Mouse (Mus musculus): ENCODE measurements at regions not wholly inside any gene's neighbourhood (a gene's known extent, or its start where the extent isn't known, plus 50 kb on each side); places are given as distances from the start of the nearest gene placed in this dataset.
A peak's percentile ranks its signal among the peaks of the same experiment; 100 is the strongest.

GRCm38 (mm10) chr2:123267036-123267435 lies 502.0 kb downstream of the Sqor start:
- no peak overlapping the region for H3K4me2 ChIP-seq (replicated peaks)
- H3K4me3 ChIP-seq, result no peak overlapping the region
- H3K36me3 ChIP-seq, result no peaks in the 10 kb centered on the region
- no peaks in the 10 kb centered on the region for H3K4me1 ChIP-seq
- H3K27me3 ChIP-seq (replicated peaks), result no peaks in the 10 kb centered on the region
- ATAC-seq (ENCODE audit: low FRiP score, low read depth), result no peak
- no peak overlapping the region for H3K27ac ChIP-seq
- WGBS, result 84% methylated on average over 4 of the region's 4 CpGs
- no peak overlapping the region for H3K9ac ChIP-seq
- H3K9me3 ChIP-seq, result no peaks in the 10 kb centered on the region

- Histone ChIP-seq H3K27me3 (replicated peaks) (no peaks in the 10 kb centered on the region), H3K4me1 (no peaks in the 10 kb centered on the region), H3K4me2 (replicated peaks) (no peak overlapping the region), H3K27ac (no peak overlapping the region), H3K4me3 (no peak overlapping the region), H3K9ac (no peak overlapping the region), H3K9me3 (no peaks in the 10 kb centered on the region), H3K36me3 (no peaks in the 10 kb centered on the region)
- WGBS, result 84% methylated on average over 9 of the region's 9 CpGs
- no peak for ATAC-seq (ENCODE audit: low FRiP score, low read depth)
Observed at GRCm38 (mm10) chr2:123274866-123275735, 510.1 kb downstream of the Sqor start.

DNA sequence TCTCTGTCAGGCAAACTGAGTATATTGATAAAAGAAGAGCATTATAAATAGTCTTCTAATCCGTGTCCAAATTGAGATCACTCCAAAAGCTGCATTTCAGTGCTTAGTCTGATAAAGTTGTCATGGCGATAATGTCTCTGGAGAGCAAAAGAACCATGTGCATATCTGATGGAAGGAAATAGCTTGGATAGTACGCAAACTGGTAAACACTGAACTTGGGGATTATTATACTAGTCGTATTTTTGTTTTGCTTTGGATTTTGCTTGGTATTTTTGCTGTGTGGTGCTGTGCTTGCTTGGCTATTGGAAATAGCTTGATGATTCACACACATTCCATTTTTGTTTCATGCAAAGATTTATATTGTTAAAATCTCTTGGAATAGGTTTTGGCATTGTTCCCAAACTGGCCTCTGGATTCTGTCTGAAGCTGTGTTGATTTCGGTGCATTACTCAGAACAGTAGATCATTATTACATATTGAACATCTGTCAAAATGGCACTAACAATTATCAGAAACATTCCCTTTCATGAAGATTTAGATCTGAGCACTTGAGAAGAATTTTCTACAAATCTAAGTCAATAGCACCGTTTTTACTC lies 510.8 kb downstream of the Sqor start:
- H3K9ac ChIP-seq, result no peak overlapping the region
- no peak overlapping the region for H3K4me3 ChIP-seq
- no peak overlapping the region for H3K4me2 ChIP-seq (replicated peaks)
- no peak overlapping the region for H3K27ac ChIP-seq
- H3K36me3 ChIP-seq, result no peaks in the 10 kb centered on the region
- no peaks in the 10 kb centered on the region for H3K27me3 ChIP-seq (replicated peaks)
- no peaks in the 10 kb centered on the region for H3K9me3 ChIP-seq
- WGBS, result 85% methylated on average over 6 of the region's 6 CpGs
- no peak for ATAC-seq (ENCODE audit: low FRiP score, low read depth)
- H3K4me1 ChIP-seq, result no peaks in the 10 kb centered on the region

DNA sequence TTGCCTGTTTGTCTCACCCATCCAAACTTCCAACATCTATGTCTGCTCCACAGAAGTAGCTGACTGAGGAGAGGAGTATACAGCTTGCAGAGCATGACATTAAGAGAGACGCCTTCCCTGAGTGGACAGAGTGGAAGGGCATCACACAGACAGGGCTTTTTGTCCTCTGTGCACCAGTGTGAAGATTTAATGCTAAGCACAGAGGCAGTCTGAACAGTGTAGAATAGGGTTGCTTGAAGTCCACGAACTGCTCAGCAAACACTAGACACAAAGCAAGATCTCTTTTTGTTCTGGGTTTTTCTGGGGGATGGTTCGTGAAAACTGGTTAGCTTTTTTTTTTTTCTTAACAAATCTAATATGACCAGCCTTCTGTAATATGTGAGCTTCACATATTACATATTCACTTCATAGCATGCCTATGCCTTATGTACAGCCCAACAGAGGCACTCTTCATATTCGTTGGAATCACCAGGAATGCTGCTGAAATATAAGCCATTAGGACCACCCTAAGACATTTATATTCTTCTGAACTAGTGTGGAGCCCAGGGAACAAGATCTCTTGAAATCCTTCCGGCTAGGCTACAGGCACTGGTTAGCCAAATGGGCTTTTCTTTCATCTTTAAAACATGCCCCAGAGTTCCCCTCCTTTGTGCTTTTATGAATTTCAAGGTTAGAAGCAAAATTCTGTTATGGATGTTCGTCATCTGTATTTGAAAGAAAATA lies 546.7 kb downstream of the Sqor start:
- Histone ChIP-seq H3K4me3 (no peak overlapping the region), H3K4me1 (no peaks in the 10 kb centered on the region), H3K9me3 (no peaks in the 10 kb centered on the region), H3K36me3 (no peaks in the 10 kb centered on the region), H3K4me2 (replicated peaks) (no peak overlapping the region), H3K27me3 (replicated peaks) (no peaks in the 10 kb centered on the region), H3K27ac (no peak overlapping the region), H3K9ac (no peak overlapping the region)
- ATAC-seq (ENCODE audit: low FRiP score, low read depth), result no peak
- 64% methylated on average over 6 of the region's 6 CpGs for WGBS

DNA sequence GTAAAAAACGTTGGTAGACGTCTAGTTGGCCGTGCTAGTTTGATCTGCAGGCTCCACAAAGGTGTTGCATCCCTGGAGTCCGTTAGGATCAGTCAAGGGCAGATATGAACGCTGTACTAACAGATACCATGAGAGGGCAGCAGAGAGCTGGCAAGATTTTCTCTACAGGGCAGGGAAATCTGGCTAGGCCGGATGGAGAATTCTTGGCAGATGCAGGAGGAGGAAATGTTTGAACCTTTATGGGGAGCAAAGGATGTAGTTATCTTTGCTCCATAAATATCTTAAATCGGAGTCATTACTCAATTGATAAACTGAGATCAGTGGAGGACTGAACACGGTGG lies 547.2 kb downstream of the Sqor start:
- Histone ChIP-seq H3K4me1 (no peaks in the 10 kb centered on the region), H3K4me2 (replicated peaks) (no peak overlapping the region), H3K27me3 (replicated peaks) (no peaks in the 10 kb centered on the region), H3K27ac (no peak overlapping the region), H3K36me3 (no peaks in the 10 kb centered on the region), H3K4me3 (no peak overlapping the region), H3K9me3 (no peaks in the 10 kb centered on the region), H3K9ac (no peak overlapping the region)
- ATAC-seq (ENCODE audit: low FRiP score, low read depth), result peak; percentile 91
- 26% methylated on average over 8 of the region's 8 CpGs for WGBS

DNA sequence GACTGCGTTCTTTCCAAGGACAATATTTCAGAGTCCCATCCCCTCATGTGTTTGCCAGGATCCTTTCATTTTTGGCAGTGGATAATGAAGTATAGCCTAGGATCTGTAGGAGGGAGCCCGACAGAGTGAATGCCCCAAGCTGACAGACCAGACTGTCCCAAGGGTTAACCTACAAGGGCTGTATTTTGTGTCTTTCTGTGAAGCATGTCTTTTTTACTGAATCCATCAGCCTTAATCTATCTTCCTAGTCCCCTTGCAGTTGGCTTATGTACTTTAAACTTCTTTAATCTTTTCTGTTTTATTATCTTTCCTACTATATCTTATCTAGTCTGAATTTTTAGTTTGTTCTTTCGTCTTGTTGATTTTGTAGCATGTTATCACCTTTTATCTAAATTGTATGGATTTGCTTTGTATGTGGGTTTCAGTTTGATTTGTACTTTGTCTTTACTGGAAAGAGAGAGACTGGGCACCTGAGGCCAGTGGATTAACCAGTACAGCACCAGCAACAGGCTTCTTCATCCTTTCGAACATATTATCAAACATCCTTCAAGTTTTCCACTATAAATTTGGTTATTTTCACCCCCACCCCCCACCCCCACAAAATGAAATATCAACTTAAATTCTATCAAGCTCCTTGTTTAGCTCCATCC lies 555.5 kb downstream of the Sqor start:
- Histone ChIP-seq H3K9ac (no peak overlapping the region), H3K4me3 (no peak overlapping the region), H3K36me3 (no peaks in the 10 kb centered on the region), H3K27me3 (replicated peaks) (no peaks in the 10 kb centered on the region), H3K4me2 (replicated peaks) (no peak overlapping the region), H3K4me1 (peaks cover 6% of the 10 kb centered on the region), H3K27ac (no peak overlapping the region), H3K9me3 (no peaks in the 10 kb centered on the region)
- no peak for ATAC-seq (ENCODE audit: low FRiP score, low read depth)
- WGBS, result 86% methylated on average over 4 of the region's 4 CpGs

DNA sequence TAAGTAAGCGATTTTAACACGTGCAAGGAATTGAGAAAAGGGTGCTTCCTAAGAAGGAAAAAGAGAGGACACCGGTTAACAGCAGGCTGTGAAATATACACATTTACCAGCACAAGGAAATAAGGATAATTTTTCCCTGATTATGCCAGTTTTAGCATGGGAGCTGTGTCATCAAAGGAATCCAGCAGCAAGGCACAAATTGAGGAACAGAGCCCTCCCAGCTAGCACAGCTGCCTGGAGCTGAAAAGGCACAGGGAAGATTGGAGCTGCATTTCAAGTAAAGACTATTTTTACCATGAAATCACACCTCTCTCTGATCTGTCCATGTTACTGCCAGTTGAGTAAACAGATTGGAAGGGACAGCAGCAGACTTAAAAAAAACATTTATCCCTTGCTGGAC lies 558.7 kb downstream of the Sqor start:
- no peak overlapping the region for H3K9ac ChIP-seq
- ATAC-seq (ENCODE audit: low FRiP score, low read depth), result no peak
- H3K9me3 ChIP-seq, result no peaks in the 10 kb centered on the region
- no peak overlapping the region for H3K27ac ChIP-seq
- no peaks in the 10 kb centered on the region for H3K36me3 ChIP-seq
- no peak overlapping the region for H3K4me2 ChIP-seq (replicated peaks)
- H3K4me3 ChIP-seq, result no peak overlapping the region
- WGBS, result 89% methylated on average over 3 of the region's 3 CpGs
- no peaks in the 10 kb centered on the region for H3K27me3 ChIP-seq (replicated peaks)
- peaks cover 6% of the 10 kb centered on the region for H3K4me1 ChIP-seq

DNA sequence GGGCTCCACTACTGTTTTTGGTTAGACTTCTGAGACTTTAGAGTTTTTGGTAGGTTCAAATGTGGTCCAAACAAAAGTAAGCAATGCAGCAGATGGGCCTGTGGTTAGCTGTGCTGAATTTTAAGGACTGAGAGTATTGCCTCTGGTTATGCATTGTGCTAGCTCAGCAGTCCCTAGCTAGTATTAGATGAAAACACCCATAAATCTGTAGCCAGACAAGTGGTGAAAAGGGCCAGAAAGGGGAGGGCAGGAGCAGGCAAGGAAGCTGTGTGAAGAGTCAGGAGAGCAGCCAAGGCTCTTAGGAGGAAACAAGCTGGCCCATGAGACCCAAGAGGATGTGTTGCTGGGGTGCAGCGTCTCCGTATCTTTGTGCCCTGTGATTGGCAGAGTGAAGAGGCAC lies 559.9 kb downstream of the Sqor start:
- H3K27ac ChIP-seq, result no peak overlapping the region
- H3K4me3 ChIP-seq, result no peak overlapping the region
- H3K4me1 ChIP-seq, result peaks cover 6% of the 10 kb centered on the region
- H3K4me2 ChIP-seq (replicated peaks), result no peak overlapping the region
- WGBS, result 16% methylated on average over 2 of the region's 2 CpGs
- H3K27me3 ChIP-seq (replicated peaks), result no peaks in the 10 kb centered on the region
- H3K36me3 ChIP-seq, result no peaks in the 10 kb centered on the region
- no peaks in the 10 kb centered on the region for H3K9me3 ChIP-seq
- peak; percentile 64 for ATAC-seq (ENCODE audit: low FRiP score, low read depth)
- no peak overlapping the region for H3K9ac ChIP-seq

DNA sequence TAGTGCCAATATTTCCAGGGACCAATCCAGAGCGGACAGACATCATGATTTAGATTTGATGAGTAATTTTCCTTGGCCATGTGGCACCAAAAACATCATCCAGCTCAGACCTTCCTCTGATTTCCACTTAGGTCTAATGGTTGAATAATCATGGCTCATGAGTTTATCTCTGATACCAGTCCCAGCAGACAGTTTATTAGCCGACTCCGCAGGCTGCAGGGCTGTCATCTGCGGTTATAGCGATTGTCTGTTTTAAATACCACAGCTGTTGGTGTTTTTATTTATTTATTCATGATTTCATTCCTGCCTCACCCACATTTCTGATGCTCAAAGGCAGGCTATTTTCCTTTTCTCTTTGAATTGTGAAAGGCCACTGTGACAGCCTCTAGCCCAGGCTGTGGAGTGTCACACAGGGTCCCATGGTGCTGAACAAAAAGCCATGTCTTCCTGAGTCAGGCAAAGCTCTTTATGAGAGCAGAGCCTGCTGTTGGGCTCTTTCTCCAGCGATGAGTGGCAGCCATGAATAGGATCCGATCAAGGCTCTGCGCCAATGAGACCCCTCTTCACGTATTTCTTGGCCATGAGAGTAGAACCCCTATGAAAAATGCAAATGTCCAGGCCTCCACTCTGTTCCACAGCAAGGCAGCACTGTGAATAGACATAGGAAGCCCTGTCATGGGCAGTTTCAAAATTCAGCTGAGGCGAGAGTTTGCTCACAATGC lies 584.7 kb downstream of the Sqor start:
- 70% methylated on average over 10 of the region's 10 CpGs for WGBS

GRCm38 (mm10) chr2:123364204-123364603 lies 599.2 kb downstream of the Sqor start:
- no peaks in the 10 kb centered on the region for H3K9me3 ChIP-seq
- no peak overlapping the region for H3K9ac ChIP-seq
- H3K4me3 ChIP-seq, result no peak overlapping the region
- ATAC-seq (ENCODE audit: low FRiP score, low read depth), result no peak
- no peaks in the 10 kb centered on the region for H3K36me3 ChIP-seq
- H3K4me2 ChIP-seq (replicated peaks), result no peak overlapping the region
- H3K4me1 ChIP-seq, result no peaks in the 10 kb centered on the region
- no peak overlapping the region for H3K27ac ChIP-seq
- no peaks in the 10 kb centered on the region for H3K27me3 ChIP-seq (replicated peaks)

More for the DNA sequence above, 584.7 kb downstream of the Sqor start:
- Histone ChIP-seq H3K9me3 (no peaks in the 10 kb centered on the region), H3K36me3 (no peaks in the 10 kb centered on the region), H3K4me3 (no peak overlapping the region), H3K9ac (no peak overlapping the region), H3K4me1 (no peaks in the 10 kb centered on the region), H3K27me3 (replicated peaks) (no peaks in the 10 kb centered on the region), H3K4me2 (replicated peaks) (no peak overlapping the region), H3K27ac (no peak overlapping the region)
- peak; percentile 74 for ATAC-seq (ENCODE audit: low FRiP score, low read depth)

- WGBS, result 92% methylated on average over 2 of the region's 2 CpGs
Observed at GRCm38 (mm10) chr2:123366571-123366970, 601.5 kb downstream of the Sqor start.

More at GRCm38 (mm10) chr2:123366571-123366970, 601.5 kb downstream of the Sqor start:
- no peaks in the 10 kb centered on the region for H3K4me1 ChIP-seq
- no peak overlapping the region for H3K27ac ChIP-seq
- H3K4me2 ChIP-seq (replicated peaks), result no peak overlapping the region
- no peaks in the 10 kb centered on the region for H3K36me3 ChIP-seq
- no peak overlapping the region for H3K4me3 ChIP-seq
- ATAC-seq (ENCODE audit: low FRiP score, low read depth), result no peak
- no peaks in the 10 kb centered on the region for H3K27me3 ChIP-seq (replicated peaks)
- no peaks in the 10 kb centered on the region for H3K9me3 ChIP-seq
- H3K9ac ChIP-seq, result no peak overlapping the region
